ENCODE assay signal across 20 mouse cellular contexts in the genomic region with DNA sequence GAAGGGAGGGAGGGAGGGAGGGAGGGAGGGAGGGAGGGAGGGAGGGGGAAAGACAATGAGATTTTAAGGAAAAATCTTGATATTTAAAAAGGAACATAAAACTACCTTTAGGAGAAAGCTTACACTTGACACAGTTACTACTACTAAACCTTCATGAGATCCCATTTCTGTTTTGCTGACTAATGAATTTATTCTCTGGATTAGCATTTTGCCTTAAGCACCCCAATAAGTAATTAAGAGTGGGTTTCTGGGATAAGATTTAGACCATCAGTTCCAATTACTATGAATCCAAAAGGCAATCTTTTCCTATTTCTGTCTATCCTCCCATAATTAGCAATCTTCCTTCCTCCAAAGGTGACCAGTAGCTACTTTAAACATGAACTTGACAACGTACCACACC. TPM values are rescaled to one million over a fixed set of nuclear protein-coding genes. Genes with fewer than 3 reads are reported as not detected.
DNase-seq lines count a peak whose midpoint lies in the region; TF ChIP-seq lines count a peak whose summit lies in the region.
"Had no signal": no experiment of that assay in that cellular context is flagged by ENCODE, and none has a peak within 500 bp of the region (broad histone marks: within the 10 kb centered on the region; RNA-seq: fewer than 3 reads in every experiment).

No protein-coding gene starts in this region.

- no peak for DNase-seq in heart, adult 2 months
- DNase-seq in heart, adult 9 months (ENCODE audit: low spot score in 2 of 2), result no peak
- DNase-seq in CH12.LX (ENCODE audit: extremely low read depth) (no peak), MEL (ENCODE audit: low read depth, low spot score) (no peak)
- no peak for DNase-seq in gastrocnemius, postnatal 10 days
- DNase-seq: adrenal gland, adult 2 months; adrenal gland, postnatal 10 days; adrenal gland, postnatal 25 days; B cell, adult 2 months; cerebellum, adult 11 months; cerebellum, adult 18-20 months; cerebellum, adult 8-10 months; cerebellum, adult 9-11 months; cerebellum, postnatal 25 days; forebrain, postnatal 0 days had no signal

- no peak for TF ChIP-seq POLR2A in heart, adult 2 months (IDR thresholded peaks at IDR 0.05; ENCODE audit: insufficient read depth, low read depth, low read length)
- TF ChIP-seq POLR2A in CH12.LX (IDR thresholded peaks at IDR 0.05; ENCODE audit: low read depth, low read length), result no peak
- TF ChIP-seq POLR2A in MEL (IDR thresholded peaks at IDR 0.05; ENCODE audit: control insufficient read depth in 1 of 2, insufficient read depth in 1 of 2, low read depth in 1 of 2, low read length in 2 of 2, poor library complexity in 1 of 2), result no peak

- H3K36me3 ChIP-seq in heart, adult 2 months (ENCODE audit: control insufficient read depth, insufficient read depth, low read length), result peaks cover 6% of the 10 kb centered on the region
- H3K36me3 ChIP-seq in CH12.LX (replicated peaks in 1 of 2; ENCODE audit: control insufficient read depth in 1 of 2, insufficient read depth in 1 of 2, low read length in 1 of 2), result peaks cover 2 to 62% of the 10 kb centered on the region in 2 experiments
- H3K36me3 ChIP-seq in MEL (ENCODE audit: control insufficient read depth in 1 of 2, insufficient read depth in 2 of 2, low read length in 2 of 2), result peaks cover 0 to 44% of the 10 kb centered on the region in 2 experiments; a peak in 2 of 4 replicates
- H3K36me3 ChIP-seq: embryonic facial prominence, embryonic 10.5 days; embryonic facial prominence, embryonic 12.5 days; forebrain, embryonic 15.5 days; G1E had no signal

- no peak for TF ChIP-seq CTCF in heart, adult 2 months (IDR thresholded peaks at IDR 0.05)
- TF ChIP-seq CTCF in CH12.LX (conservative IDR thresholded peaks at IDR 0.05 in 1 of 2, IDR thresholded peaks at IDR 0.05 in 1 of 2; ENCODE audit: low read depth in 2 of 2, low read length in 2 of 2) (no peak), MEL (IDR thresholded peaks at IDR 0.05 in 2 of 3, conservative IDR thresholded peaks at IDR 0.05 in 1 of 3; ENCODE audit: control insufficient read depth in 1 of 3, insufficient read depth in 1 of 3, low read depth in 2 of 3, low read length in 3 of 3, poor library complexity in 1 of 3, severe bottlenecking in 1 of 3) (no peak)

- TF ChIP-seq RAD21 in CH12.LX (IDR thresholded peaks at IDR 0.05; ENCODE audit: low read depth, low read length), result no peak
- no peak for TF ChIP-seq RAD21 in MEL (IDR thresholded peaks at IDR 0.05; ENCODE audit: low read depth, low read length)

- peaks cover 3% of the 10 kb centered on the region; the same call in 1 of the 2 replicates for H3K4me1 ChIP-seq in heart, adult 2 months (ENCODE audit: control insufficient read depth, insufficient read depth, low read length)
- peaks cover 11 to 36% of the 10 kb centered on the region in 2 experiments for H3K4me1 ChIP-seq in CH12.LX (ENCODE audit: control insufficient read depth in 1 of 2, insufficient read depth in 2 of 2)
- H3K4me1 ChIP-seq in MEL (ENCODE audit: control insufficient read depth in 1 of 2, insufficient read depth in 2 of 2, low read length in 2 of 2), result peaks cover 16 to 40% of the 10 kb centered on the region in 2 experiments
- H3K4me1 ChIP-seq: embryonic facial prominence, embryonic 10.5 days; embryonic facial prominence, embryonic 12.5 days; forebrain, embryonic 13.5 days; forebrain, embryonic 15.5 days had no signal

- H3K27me3 ChIP-seq in heart, adult 2 months (ENCODE audit: control insufficient read depth, insufficient read depth, low read length), result no peaks in the 10 kb centered on the region
- no peaks in the 10 kb centered on the region for H3K27me3 ChIP-seq in CH12.LX (replicated peaks)
- H3K27me3 ChIP-seq in MEL (ENCODE audit: control insufficient read depth in 1 of 2, insufficient read depth in 2 of 2, low read length in 2 of 2), result no peaks in the 10 kb centered on the region
- H3K27me3 ChIP-seq: embryonic facial prominence, embryonic 12.5 days; forebrain, embryonic 13.5 days; forebrain, embryonic 15.5 days had no signal

- dilution Hi-C loops in CH12.LX (cut with MboI; ENCODE audit: extremely low pct_ligation_motif_present, extremely low pct_unique_long_range_greater_than_20kb, low sequenced_read_pairs), result no loop called here

- WGBS in heart, adult 2 months, result 77% methylated on average over 1 of the region's 1 CpGs

- in situ Hi-C loops in CH12.LX (cut with MboI; ENCODE audit: low pct_ligation_motif_present, low pct_unique_long_range_greater_than_20kb, low sequenced_read_pairs), result no loop called here

- H3K27ac ChIP-seq in heart, adult 2 months, result peak overlapping the region; percentile 34; the same call in 1 of the 2 replicates
- H3K27ac ChIP-seq in CH12.LX (ENCODE audit: insufficient read depth, low read depth) (no peak overlapping the region), MEL (ENCODE audit: control insufficient read depth, low read depth, low read length) (no peak overlapping the region)
- H3K27ac ChIP-seq: embryonic facial prominence, embryonic 10.5 days; embryonic facial prominence, embryonic 12.5 days; forebrain, embryonic 13.5 days; forebrain, embryonic 15.5 days had no signal

- intact Hi-C loops in heart, adult 2 months (cut with DNase I), result no loop called here

- H3K4me3 ChIP-seq in heart, adult 2 months, result no peak overlapping the region
- H3K4me3 ChIP-seq in CH12.LX (replicated peaks in 1 of 3; ENCODE audit: low read depth in 2 of 3, low read length in 2 of 3, poor library complexity in 1 of 3) (no peak overlapping the region), MEL (ENCODE audit: control insufficient read depth in 1 of 2, insufficient read depth in 1 of 2, low read depth in 2 of 2, low read length in 2 of 2) (no peak overlapping the region)
- H3K4me3 ChIP-seq: embryonic facial prominence, embryonic 10.5 days; embryonic facial prominence, embryonic 12.5 days; forebrain, embryonic 13.5 days; forebrain, embryonic 15.5 days had no signal

- H3K79me2 ChIP-seq in heart, adult 2 months (replicated peaks; ENCODE audit: control insufficient read depth, insufficient read depth, low read length), result no peaks in the 10 kb centered on the region
- peaks cover 9% of the 10 kb centered on the region for H3K79me2 ChIP-seq in CH12.LX (replicated peaks; ENCODE audit: control insufficient read depth, extremely low read depth, insufficient read depth, poor library complexity, severe bottlenecking)
- H3K79me2 ChIP-seq in MEL (ENCODE audit: control insufficient read depth, insufficient read depth, low read length, poor library complexity), result no peaks in the 10 kb centered on the region

- H3K9ac ChIP-seq in heart, adult 2 months (ENCODE audit: low read depth, low read length), result no peak overlapping the region
- H3K9ac ChIP-seq in CH12.LX (ENCODE audit: insufficient read depth, low read depth), result no peak overlapping the region
- no peak overlapping the region for H3K9ac ChIP-seq in MEL (ENCODE audit: control insufficient read depth, low read depth, low read length, poor library complexity, severe bottlenecking)
- H3K9ac ChIP-seq: embryonic facial prominence, embryonic 12.5 days; forebrain, embryonic 13.5 days; forebrain, embryonic 15.5 days; forebrain, postnatal 0 days had no signal

- TF ChIP-seq EP300 in heart, adult 2 months (IDR thresholded peaks at IDR 0.05; ENCODE audit: insufficient read depth, low read depth, low read length), result no peak
- TF ChIP-seq EP300 in CH12.LX (IDR thresholded peaks at IDR 0.05; ENCODE audit: low read length), result no peak
- no peak for TF ChIP-seq EP300 in MEL (IDR thresholded peaks at IDR 0.05; ENCODE audit: low read depth in 1 of 2, low read length in 2 of 2)

- H3K4me2 ChIP-seq in CH12.LX (ENCODE audit: insufficient read depth, low read depth, poor library complexity, severe bottlenecking), result no peak overlapping the region
- H3K4me2 ChIP-seq: embryonic facial prominence, embryonic 12.5 days; forebrain, embryonic 13.5 days; forebrain, embryonic 15.5 days had no signal

- H3K9me3 ChIP-seq in CH12.LX (replicated peaks; ENCODE audit: low read length) (no peaks in the 10 kb centered on the region), MEL (replicated peaks; ENCODE audit: insufficient read depth, low read length) (no peaks in the 10 kb centered on the region)
- H3K9me3 ChIP-seq: embryonic facial prominence, embryonic 10.5 days; embryonic facial prominence, embryonic 12.5 days; forebrain, embryonic 13.5 days; forebrain, embryonic 15.5 days; G1E had no signal

TF ChIP-seq in CH12.LX, 34 proteins besides CTCF, POLR2A, EP300 and RAD21:
- TF ChIP-seq RCOR1 (conservative IDR thresholded peaks at IDR 0.05; ENCODE audit: low read depth, low read length) (no peak), E2F4 (IDR thresholded peaks at IDR 0.05; ENCODE audit: insufficient replicate concordance, low read depth, low read length) (no peak), PAX5 (IDR thresholded peaks at IDR 0.05; ENCODE audit: low read length) (no peak), ZMIZ1 (IDR thresholded peaks at IDR 0.05; ENCODE audit: low read depth, low read length) (no peak), MAFK (IDR thresholded peaks at IDR 0.05; ENCODE audit: insufficient replicate concordance, low read length) (peak; percentile 81)

TF ChIP-seq in MEL, 35 proteins besides CTCF, POLR2A, EP300 and RAD21:
- TF ChIP-seq MAFK (IDR thresholded peaks at IDR 0.05; ENCODE audit: borderline replicate concordance, low read depth, low read length), result peak; percentile 56; the same call in 1 of the 2 replicates
- no peak for TF ChIP-seq POLR2AphosphoS5 (IDR thresholded peaks at IDR 0.05; ENCODE audit: borderline replicate concordance, low read depth, low read length)

RNA-seq across cellular contexts. Expression of a gene that starts 44.7 kb away (rescaled TPM):
- 1 to 10 TPM; 1.2 to 1.7 TPM for total RNA-seq in heart, adult 2 months (2021)
- polyA plus RNA-seq in heart, adult 2 months (2012; rRNA removed), result 0.74 and 0.91 TPM in 2 replicates
- total RNA-seq in CH12.LX (2012; rRNA removed), result 27.4 and 32.5 TPM in 2 replicates
- 43.7 and 46.4 TPM in 2 replicates for total RNA-seq in CH12.LX (2014; rRNA removed)
- polyA plus RNA-seq in CH12.LX (2012; ENCODE audit: insufficient read length, low read depth), result 51.0 and 56.4 TPM in 2 replicates
- total RNA-seq in MEL (2012; rRNA removed), result not detected in 2 replicates
- polyA plus RNA-seq in MEL (2012; ENCODE audit: insufficient read depth in 1 of 2, insufficient read length in 2 of 2, low read depth in 1 of 2, low replicate concordance in 2 of 2, missing spikeins in 1 of 2), result not detected
- under 1 TPM; 0.70 to 0.93 TPM for total RNA-seq in gastrocnemius, postnatal 10 days (2021)
- polyA plus RNA-seq: G1E had no signal

Comparison
In these comparisons a context has a peak if more than half of its experiments do, and no peak if none do; other contexts are left out.
1. RNA of a gene that starts 44.7 kb away (total RNA-seq): 27.4 to 46.4 TPM in CH12.LX; 1.2 to 1.7 TPM in heart, adult 2 months, 0.70 to 0.93 TPM in gastrocnemius, postnatal 10 days and not detected in MEL; every median in the first group is over 10 times any median in the second.